Mouse (Mus musculus): ENCODE measurements around the gene Zfp949.

DNA sequence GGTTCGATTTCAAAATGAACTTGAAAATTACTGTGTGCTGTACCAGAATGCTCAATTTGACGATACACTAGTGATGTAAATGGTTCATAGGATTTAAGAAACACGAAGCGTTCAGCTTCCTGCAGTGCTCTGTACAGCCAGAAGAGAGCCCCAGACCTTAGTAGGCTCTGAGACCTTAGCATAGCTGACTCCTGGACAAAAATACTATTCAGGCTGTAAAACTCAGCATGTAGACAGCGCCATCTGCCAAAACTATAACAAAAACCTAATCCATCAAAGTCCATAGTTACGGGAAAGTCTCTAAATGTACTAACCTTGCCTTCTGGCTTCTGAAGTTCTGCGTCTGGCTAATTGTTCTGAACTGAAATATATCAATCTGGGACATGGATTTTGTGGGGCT, 550 bp upstream of the Zfp949 start:
- no peak for TF ChIP-seq CTCF (IDR thresholded peaks at IDR 0.05; ENCODE audit: low read depth, low read length)
- TF ChIP-seq POLR2A (IDR thresholded peaks at IDR 0.05; ENCODE audit: insufficient read depth, low read length) = no peak
- TF ChIP-seq EP300 (IDR thresholded peaks at IDR 0.05; ENCODE audit: insufficient read depth, low read depth, low read length) = no peak

Measured in ES-Bruce4 (cell line).